Mouse (Mus musculus) G1E (cell line): ENCODE measurements around the gene Tspan9.

ENCODE experiments used
- CTCF ChIP-seq: IDR thresholded peaks from 2 replicates; pipeline ENCODE4 v1.5.1; 2012; ENCODE audit warnings: low read depth, low read length, inconsistent platforms, mixed read lengths
- POLR2AphosphoS5 ChIP-seq: IDR thresholded peaks from 2 replicates; pipeline ENCODE4 v1.6.1; 2012; ENCODE audit warnings: low read depth, low read length, inconsistent platforms; ENCODE audit not compliant: insufficient replicate concordance

DNA sequence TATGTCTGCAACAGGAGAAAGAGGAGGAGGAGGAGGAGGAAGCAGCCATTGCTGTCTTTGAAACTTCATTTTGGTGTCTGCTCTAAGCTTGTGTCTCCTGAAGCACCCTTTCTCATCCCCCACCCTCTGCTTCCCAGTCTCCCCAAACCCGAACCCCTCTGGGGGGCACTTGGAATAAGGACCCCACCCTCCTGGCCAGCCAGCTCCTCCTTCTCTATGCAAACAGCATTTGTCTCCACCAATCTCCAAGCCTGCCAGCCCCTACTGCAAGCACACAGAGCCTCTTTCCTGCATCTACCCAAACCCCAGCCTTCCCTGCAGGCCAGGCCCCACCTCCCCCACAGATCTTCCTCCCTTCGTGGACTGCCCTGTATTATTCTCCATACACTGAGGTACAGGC, 12.0 kb downstream of the Tspan9 start:
- TF ChIP-seq POLR2AphosphoS5 (no peak), CTCF (no peak)
